Mouse (Mus musculus) olfactory bulb, adult 2 months (tissue): ENCODE results near the gene 5330417C22Rik.

Experiments
- CTCF ChIP-seq: fragments of 200-500 bp; IDR thresholded peaks from 2 replicates; pipeline ENCODE4 v1.5.1; 2012; ENCODE audit warnings: low read depth, mild to moderate bottlenecking, low read length, moderate library complexity; ENCODE audit not compliant: insufficient read depth
- POLR2A ChIP-seq: fragments of 200-500 bp; IDR thresholded peaks from 2 replicates; pipeline ENCODE4 v1.6.1; 2012; ENCODE audit warnings: mild to moderate bottlenecking, low read depth, low read length, moderate library complexity; ENCODE audit not compliant: insufficient read depth

DNA sequence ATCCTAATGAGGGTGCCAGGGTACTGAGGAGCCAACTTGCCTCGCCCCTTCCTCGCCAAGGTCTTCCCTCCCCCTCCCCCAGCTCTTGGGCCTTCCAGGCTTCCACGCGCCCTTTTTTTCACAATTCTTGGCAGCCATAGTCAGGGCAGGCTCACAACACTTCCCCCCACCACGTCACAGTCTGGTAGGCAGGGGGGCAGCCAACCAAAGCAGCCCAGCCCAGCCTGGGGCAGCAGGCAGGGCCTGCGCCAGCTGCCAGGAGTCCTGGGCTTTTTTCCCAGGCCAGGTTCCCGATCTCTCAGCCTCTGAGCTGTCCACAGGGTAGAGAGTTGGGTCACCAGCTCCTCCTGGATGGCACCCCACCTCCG lies 124.6 kb downstream of the 5330417C22Rik start:
- peak; percentile 32; the same call in 1 of the 2 replicates for TF ChIP-seq CTCF
- TF ChIP-seq POLR2A = no peak; the same call in 1 of the 2 replicates
